Mouse (Mus musculus): ENCODE measurements at regions not wholly inside any gene's neighbourhood (a gene's known extent, or its start where the extent isn't known, plus 50 kb on each side); places are given as distances from the start of the nearest gene placed in this dataset.
"Not testable (repeated sequence)": the region's sequence is repeated elsewhere in the genome, so short reads cannot be mapped to it uniquely, and the experiment has no call there.

DNA sequence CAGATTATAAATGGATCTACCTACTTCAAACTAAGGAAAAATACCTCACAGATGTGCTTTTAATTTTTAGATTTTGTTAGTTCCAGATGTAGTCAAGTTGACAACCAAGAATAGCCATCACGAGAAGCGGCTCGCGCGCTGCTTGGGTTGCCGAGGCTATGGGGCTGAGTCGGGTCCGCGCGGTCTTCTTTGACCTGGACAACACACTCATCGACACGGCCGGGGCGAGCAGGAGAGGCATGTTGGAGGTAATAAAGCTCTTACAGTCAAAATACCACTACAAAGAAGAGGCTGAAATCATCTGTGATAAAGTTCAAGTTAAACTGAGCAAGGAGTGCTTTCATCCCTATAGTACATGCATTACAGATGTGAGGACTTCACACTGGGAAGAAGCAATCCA is 143.8 kb upstream of the Nrxn1 start:
- not testable (repeated sequence) for DNase-seq (ENCODE audit: inconsistent age in 2 of 2, low spot score in 1 of 2)

- DNase-seq (ENCODE audit: inconsistent age in 2 of 2, low spot score in 1 of 2) = no peak
Observed at GRCm38 (mm10) chr17:91226378-91226777, 133.5 kb upstream of the Nrxn1 start.

DNA sequence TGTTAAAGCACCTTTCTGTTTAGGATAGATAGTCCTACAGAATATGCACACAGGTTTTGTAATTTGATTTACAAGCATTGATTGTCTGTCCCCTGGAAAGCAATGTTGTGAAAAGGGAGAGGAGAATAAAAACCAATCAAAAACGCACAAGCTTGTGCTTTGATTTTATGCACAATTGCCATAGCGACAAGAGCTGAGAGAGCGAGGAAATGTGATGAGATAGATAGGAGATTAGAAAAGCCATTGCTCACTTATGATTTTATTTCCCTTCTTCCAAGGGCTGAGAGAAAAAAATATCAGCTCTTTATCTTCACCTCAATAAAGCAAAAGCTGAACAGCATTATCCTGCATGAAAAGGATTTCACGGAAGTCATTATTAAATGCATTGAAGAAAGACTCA is 133.0 kb upstream of the Nrxn1 start:
- DNase-seq (ENCODE audit: inconsistent age in 2 of 2, low spot score in 1 of 2) = no peak

DNA sequence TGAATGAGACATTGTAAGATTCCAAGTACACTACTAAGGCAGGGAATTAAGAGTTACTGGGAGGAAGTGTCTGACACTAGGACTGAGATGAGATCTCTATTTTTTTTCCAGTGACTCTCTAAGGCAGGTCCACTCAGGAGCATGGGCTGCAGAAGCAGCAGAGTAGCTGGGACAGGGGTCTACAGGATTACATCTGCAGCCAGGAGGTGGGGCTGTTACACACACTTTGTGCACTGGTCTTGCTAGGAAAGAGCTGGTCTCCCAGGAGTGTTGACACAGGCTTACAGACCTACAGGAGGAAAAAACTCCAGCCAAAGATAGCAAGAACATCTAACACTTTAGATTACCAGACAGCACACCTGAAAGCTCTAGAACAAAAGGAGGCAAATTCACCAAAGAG is 123.6 kb upstream of the Nrxn1 start:
- peak; percentile 9 to 58 for DNase-seq (ENCODE audit: inconsistent age in 2 of 2, low spot score in 1 of 2)

- DNase-seq (ENCODE audit: inconsistent age in 2 of 2, low spot score in 1 of 2) = no peak
Observed at GRCm38 (mm10) chr17:91182574-91182973, 89.7 kb upstream of the Nrxn1 start.

DNA sequence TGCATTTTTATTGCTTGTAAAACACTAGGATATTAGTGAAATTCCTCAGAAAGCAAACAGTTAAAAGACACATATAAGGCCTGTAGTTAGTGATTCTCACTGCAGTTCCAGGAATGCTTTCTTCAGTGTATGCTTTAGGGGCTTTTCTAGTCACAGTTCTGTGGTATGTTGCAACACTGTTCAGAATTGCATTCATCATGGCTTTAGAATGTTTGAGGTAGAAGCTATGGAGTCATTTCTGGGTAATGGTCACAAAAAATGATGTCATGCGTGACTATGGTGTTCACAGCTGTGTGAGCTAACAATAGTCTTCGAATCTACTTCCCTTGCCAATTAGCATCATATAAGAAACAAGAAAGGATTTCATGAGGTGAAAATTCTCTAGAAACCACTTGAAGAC is 69.0 kb upstream of the Nrxn1 start:
- DNase-seq (ENCODE audit: inconsistent age in 2 of 2, low spot score in 1 of 2) = no peak
